Mouse (Mus musculus): ENCODE measurements around the gene Gopc.

The Gopc gene

DNA sequence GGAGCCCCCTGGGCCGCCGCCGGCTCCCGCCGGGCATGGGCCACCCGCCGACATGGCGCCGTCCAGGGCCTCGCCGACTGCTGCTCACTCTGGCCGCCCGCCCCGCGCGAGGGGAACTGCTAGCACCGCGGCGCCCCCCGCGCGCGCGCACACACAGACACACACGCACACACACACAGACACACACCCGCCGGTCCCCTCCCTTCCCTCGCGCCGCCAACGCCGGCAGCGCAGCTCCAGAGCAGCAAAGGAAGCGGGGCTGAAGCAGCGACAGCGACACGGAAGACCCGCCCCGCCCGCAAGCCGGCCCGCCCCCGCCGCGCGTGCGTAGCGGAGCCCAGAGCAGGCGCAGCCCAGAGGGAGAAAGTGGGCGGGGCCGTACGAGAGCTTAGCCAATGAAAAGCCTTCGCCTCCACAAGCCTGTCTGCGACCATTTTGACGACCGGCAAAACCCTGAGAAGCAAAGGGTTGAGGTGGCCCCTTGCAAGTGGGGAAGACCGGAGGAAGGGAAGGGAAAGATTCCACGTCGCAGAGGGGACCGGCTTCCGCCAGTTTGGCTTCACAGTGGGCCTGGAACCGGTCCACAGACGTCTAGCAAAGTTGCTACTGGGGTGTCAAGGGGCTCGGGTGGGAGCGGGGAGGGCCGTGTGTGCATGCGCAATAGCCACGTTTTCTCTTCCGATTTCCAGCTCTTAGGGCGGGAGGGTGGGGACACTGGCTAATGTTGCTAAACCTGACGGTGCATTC is at the start of gene Gopc:
Gopc (minus strand) TSS at position 280 of the 747 bp plus-strand sequence.
- DNase-seq (ENCODE audit: extremely low read depth, insufficient read length, low spot score) = peak; percentile 96

DNA sequence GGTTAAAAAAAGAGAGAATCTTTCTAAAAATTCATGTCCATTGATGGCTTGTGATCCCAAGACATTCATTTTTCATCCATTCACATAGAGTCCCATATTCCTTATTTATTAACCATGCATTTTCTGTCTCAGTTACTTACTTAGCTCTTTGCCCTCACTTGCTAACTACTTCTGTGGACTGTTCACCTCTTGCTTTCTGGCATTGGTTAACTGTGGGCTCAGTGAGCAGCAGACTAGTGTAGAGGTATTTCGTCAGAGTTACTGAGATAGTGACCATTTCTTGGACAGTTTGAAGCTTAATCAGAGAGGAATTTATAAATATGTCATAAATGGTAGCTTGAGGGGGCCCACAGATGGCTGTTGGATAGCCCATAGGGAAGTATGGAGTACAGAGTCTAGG is 49.0 kb upstream of the Gopc start:
- no peak for DNase-seq (ENCODE audit: extremely low read depth, insufficient read length, low spot score)

DNA sequence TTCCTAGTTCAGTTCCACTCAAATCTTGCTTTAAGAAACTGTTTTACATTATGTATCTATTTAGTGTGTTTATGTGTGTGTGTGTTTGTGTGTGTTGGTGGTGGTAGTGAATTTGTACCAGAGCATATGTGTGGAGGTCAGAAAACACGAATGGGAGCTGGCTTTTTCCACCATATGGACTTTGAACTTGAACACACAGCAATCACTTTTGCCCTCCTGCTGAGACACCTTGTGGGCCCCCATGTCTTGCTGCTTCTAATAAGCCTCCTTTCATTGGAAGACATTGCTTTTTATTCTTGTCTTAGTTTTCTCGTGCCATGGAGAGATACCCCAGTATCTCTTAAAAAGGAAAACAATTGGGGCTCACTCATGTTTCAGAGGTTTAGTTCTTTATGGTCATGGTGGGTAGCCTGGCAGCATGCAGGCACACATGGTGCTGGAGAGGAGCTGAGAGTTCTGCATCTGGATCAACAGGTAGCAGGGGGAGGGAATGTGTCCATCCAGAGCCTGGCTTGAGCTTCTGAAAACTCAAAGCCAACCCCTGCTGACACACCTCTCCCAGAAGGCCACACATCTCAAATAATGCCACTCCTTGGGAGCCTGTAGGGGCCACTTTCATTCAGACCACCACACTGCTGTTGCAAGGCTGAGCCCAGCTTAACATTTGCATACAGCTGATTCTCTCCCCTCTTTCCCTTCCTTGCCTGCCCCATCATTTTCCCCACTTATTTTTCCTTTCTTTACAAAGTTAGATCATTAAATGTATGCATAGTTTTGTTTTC is 45.9 kb upstream of the Gopc start:
- no peak for DNase-seq (ENCODE audit: extremely low read depth, insufficient read length, low spot score)

DNA sequence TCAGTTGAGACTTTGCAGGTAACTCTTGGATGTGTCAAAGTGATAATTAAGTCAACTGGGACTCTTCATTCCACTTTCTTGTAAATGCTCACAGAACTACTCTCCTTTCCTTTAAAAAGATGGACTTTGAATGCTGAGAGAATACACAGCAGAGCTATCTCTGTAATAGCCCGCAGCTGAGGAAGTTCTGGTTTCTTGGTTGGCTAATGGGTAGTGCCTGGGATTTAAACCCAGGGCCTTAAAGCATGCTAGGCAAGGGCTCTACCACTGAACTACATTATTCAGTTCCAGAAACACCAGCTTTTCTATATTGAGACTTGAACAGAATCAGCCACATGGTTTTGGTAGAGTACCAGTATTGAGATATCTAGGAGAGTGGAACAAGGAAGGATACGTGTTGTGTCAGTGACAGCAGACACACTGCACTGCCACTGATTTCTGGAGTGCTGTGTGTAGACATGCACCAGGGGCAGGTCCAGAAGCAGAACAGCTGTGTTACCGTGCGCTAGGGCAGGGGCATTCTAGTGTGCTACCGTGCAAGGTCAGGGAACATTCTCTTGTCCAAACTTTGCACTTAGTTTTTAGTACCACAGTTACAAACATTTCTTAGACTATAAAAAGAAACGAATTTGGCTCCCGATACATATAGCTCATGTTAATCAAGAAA is 44.5 kb upstream of the Gopc start:
- no peak for DNase-seq (ENCODE audit: extremely low read depth, insufficient read length, low spot score)

DNA sequence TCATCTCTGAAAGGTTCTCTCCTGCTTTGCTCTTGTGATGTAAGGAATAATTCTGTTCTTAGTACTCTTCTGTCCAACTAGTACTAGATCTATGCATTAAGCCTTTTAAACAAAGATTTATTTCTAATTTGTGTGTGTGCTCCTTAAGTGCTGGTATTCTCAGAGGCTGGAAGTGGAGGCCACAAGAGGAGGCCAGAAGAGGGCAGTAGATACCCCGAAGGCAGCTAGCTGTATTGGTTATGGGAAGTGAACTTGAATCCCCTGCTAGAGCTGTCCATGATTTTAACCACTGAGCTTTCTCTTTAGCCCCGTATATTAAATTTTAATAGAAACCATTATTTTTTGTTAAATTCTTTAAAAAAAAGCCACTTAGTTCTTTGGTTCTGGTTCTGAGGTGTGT is 41.2 kb upstream of the Gopc start:
- no peak for DNase-seq (ENCODE audit: extremely low read depth, insufficient read length, low spot score)

DNA sequence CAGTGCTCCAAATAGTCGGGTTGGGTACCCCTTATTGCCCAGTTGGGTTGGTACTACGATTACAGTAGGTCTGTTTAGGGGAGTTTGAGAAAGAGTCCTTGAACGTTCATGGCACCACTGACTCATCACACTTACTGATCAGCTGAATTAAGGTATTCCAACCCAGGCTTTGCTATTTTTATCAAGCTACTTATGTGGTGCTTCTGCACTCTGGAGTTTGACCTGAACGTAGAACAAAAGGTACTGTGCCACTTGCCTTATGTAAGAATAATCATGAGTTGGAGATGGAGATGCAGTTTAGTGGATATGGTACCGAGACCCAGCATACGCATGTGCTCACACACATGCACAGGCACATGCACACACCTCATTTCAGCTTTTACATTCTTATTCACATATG is 39.8 kb upstream of the Gopc start:
- DNase-seq (ENCODE audit: extremely low read depth, insufficient read length, low spot score) = no peak

DNA sequence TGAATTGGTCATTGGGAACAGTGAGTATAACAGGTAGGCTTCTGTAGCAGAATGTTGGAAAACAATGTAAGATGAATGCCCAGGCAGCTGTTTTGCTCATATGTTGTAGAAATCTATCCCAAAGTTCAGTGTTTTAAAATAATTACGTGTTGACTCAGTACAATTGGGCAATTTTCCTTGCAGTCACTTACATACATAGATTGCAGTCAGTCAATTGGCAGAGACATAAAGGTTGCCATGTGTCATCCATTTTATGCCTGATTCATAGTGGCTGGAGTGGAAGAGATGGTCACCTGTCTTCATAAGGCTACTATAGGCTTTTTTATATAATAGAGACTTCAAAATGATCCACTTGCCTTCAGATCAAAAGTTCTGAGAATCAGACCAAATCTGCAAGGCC is 38.6 kb upstream of the Gopc start:
- no peak for DNase-seq (ENCODE audit: extremely low read depth, insufficient read length, low spot score)

DNA sequence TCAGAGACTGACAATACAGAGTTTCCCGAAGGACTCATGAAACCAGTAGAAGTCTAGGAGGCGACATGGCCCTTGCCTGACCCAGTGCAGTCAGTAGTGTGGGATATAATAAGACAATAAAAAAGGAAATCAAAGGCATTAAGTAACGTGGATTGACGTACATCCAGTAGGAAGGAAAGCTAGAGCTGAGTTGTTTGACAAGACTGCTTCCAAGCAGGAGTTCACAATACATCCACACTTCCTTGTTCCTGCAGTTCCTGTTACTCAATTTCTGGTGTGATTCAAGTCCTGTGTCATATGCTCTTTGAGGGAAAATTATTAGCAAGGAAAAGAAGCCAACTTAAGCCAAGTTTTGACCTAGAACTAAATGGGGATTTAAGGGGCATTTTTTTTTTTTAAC is 37.5 kb upstream of the Gopc start:
- no peak for DNase-seq (ENCODE audit: extremely low read depth, insufficient read length, low spot score)

DNA sequence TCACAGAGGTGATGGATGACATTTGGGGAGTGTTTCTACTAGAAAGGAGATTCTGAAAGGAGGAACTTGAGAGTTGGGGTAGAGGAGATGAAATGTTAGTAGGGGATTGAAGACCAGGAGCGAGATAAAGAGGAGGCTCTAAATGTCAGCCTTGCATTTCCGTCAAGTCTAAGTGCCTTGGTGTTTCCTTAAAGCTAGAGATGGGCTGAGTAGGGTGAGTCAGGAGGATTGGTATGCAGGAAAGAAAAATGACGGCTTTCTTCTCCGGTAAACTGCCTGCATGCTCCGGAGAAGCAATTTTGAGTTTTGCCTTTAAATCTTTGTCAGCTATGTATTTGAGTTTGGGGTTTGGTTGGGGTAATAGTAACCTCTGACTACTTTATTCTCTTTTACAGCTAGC is 37.0 kb upstream of the Gopc start:
- peak; percentile 14 for DNase-seq (ENCODE audit: extremely low read depth, insufficient read length, low spot score)

DNA sequence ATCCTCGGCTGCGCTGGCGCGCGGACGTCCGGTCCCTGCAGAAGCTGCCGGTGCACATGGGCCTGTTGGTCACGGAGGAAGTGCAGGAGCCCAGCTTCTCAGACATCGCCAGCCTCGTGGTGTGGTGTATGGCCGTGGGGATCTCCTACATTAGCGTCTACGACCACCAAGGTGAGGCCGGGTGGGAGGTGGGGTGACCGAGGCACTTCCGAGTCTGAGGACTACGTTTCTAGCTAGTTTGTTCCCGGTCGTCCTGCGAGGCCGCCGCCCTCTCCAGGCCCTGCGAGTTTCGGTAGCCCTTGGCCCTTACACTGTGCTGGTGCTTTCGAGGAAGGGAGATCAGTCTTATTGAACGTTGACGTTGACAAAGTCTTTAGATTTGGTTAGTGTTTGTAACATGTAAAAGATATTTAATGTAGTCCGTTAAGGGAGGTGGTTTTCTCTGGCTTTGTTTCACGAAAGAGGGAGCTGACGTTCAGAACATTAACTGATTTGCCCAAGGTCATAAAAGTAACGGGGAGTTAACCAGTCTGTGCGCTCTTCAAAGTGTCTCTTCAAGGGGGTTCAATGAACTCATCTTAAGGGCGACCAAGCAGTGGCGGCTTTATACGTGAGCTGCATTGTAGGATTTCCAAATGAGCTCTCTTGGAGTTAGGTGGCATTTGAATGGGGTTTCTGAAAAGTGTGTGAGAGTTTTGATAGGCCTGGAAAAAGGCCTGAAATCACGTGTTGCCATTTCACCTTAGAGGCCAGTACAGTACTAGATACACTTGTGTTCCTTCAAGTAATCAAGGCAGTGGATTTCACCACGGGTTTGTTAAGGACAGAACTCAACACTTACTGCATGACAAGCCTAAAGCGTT is 36.3 kb upstream of the Gopc start:
- DNase-seq (ENCODE audit: extremely low read depth, insufficient read length, low spot score) = no peak

DNA sequence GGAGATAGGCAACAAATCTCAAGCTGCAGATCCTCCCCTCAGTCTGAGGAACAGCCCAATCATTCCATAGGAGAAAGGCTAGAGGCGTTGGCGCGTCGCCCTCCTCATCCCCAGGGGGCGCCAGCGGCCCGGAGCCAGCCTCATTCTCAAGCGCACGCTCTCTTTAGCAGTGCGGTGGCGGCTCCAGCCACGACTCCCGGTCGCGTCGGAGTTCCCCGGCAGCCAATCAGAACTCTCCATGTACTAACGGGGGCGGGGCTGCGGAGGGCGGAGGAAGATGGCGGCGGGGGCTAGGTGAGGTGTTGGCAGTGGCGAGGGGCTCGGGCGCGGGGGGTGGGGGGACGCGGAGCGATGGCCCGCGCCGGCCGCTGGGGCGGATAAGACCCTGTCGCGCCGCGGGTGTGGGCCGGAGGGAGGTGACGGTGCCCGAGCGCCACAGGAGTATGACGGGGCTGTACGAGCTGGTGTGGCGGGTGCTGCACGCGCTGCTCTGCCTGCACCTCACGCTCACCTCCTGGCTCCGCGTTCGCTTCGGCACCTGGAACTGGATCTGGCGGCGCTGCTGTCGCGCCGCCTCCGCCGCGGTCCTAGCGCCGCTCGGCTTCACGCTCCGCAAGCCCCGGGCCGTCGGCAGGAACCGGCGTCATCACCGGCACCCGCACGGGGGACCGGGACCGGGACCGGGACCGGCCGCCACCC is 35.5 kb upstream of the Gopc start, which contains the start of gene Nus1:
Nus1 (plus strand) TSS at position 249 of the 699 bp plus-strand sequence.
- DNase-seq (ENCODE audit: extremely low read depth, insufficient read length, low spot score) = peak; percentile 99

DNA sequence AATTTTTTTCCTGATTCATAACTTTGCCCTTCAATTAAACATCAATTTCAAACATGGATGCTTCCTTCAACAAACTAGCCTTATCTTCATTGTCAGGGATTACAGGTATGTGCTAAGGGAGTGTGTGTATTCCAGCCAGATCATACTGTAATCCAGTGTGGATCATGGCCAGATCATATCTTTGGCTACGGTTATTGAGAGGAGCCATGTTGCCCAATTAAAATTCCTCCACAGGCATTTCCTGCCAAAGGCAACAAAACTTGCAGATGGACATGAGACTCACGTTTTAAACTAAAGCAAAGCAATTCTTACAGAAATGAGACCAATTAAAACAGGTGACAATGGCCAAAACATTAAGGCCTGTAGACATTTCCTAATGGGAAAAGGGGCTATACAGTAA is 34.5 kb upstream of the Gopc start:
- peak; percentile 24 for DNase-seq (ENCODE audit: extremely low read depth, insufficient read length, low spot score)

DNA sequence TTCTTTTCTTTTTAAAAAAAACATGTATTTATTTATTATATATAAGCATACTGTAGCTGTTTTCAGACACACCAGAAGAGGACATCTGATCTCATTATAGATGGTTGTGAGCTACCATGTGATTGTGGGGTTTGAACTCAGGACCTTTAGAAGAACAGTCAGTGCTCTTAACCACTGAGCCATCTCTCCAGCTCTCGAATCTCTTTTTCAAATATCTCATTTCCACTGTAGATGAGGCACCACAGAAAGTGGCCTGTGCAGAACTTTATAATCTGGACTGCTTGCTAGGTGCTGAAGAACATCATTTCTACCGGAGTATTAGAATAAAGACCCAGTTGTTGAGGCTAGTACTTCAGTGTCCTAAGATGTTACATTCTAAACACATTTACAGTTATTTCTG is 33.1 kb upstream of the Gopc start:
- no peak for DNase-seq (ENCODE audit: extremely low read depth, insufficient read length, low spot score)

DNA sequence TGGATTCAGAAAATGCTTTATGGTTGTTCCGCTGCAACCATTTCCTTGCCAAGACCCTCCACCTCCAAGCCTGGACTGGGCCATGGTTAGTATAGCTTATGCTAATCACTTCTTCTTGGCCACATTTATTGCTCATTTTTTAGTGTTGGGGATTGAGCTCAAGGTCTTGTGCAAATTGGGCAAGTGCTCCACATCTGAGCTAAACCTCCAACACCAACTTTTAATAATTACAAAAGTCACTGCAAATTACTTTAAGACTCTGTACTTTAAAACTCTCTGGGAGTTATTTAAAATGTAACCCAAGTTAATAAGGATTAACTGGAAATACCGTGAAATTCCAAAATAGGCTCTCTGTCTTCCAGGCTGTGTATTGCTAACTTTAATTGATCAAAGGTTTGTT is 25.6 kb upstream of the Gopc start:
- no peak for DNase-seq (ENCODE audit: extremely low read depth, insufficient read length, low spot score)

DNA sequence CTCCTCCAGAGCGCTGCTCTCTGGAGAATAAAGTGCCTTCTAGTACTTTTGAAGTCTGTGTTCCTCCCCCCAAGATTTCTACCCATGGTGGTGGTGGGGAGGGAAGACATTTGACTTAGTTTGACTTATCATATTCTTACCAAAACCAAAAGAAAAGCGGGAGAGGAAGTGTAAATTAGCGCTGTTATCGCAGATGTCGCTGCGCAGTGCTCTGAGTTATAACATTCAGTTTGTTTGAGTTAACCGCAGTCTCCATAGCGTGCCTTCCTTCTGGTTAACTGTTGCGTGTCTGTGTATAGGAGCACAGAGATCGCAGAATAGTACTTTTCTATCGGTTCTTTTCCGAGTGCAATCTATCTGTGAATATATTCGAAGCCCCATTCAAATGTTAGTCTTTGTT is 23.2 kb upstream of the Gopc start:
- no peak for DNase-seq (ENCODE audit: extremely low read depth, insufficient read length, low spot score)

DNA sequence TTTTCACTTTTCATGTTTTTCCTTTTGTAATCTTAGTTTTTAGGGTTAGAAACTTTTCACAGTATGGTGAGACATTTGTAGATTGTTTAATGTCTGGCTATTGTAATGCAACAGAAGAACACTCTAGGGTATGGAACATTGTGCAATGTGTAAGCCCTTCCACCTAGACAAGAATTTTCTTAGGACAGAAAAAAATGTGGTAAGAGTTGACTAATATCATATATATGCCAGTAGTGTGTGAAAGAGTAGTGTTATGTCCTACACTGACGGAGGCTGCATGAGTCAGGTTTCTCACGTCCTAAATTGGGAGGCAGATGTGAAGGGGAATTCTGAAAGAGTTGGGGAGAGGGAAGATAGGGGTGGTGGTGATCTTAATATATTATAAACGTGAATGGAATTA is 17.8 kb upstream of the Gopc start:
- DNase-seq (ENCODE audit: extremely low read depth, insufficient read length, low spot score) = no peak

DNA sequence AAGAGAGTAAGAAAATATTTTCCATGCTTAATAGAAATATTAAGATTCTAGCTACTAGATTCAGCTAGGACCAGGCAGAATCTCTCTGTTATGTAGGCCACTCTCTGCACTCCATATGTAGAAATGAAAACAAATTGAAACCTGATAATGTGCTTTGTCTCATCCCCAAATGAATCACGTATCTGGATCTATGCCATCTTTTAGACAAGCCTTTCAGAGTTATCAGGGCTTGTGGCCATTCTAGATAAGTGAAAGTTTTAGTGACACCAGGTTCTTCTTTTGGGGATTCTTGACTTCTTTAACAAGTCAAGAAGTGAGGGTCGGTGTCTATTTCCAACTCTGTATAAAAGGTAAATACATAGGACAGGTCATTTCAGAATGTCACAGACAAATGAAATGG is 16.8 kb upstream of the Gopc start:
- no peak for DNase-seq (ENCODE audit: extremely low read depth, insufficient read length, low spot score)

DNA sequence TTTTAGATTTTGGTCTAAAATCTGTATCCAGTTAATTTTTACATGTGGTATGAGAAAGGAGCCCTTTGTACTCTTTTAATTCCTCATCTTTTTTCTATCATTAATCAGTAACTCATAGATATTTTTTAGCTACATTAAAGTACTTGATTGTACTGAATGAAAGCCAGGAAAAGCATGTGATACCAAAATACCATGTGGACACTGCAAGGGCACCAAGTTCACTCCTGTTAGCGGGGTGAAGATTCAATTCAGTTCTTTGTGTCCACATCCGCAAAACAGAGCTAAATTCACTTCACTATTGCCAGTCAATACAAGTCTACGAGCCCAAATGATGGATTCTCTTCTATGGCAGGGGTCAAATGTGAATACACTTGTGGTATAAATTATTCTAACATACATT is 14.7 kb upstream of the Gopc start:
- no peak for DNase-seq (ENCODE audit: extremely low read depth, insufficient read length, low spot score)

DNA sequence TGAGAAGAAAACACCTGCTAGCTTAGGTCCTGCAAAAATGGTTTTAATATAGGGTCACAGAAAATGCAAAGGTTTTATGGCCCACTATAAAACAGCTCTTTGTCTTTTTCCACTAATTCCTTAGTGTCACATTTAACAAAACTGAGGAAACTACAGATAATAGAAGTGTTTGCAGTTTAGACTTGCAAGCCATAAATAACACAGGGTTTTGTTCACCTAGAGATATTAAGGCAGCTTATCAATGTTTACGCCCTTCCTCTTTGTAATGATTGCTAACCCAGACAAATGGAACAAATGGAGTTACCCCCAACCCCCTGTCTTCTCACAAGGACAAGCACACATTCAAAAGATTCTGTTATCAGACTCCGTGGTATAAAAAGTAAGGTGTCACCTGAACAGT is 9.3 kb upstream of the Gopc start:
- DNase-seq (ENCODE audit: extremely low read depth, insufficient read length, low spot score) = no peak

DNA sequence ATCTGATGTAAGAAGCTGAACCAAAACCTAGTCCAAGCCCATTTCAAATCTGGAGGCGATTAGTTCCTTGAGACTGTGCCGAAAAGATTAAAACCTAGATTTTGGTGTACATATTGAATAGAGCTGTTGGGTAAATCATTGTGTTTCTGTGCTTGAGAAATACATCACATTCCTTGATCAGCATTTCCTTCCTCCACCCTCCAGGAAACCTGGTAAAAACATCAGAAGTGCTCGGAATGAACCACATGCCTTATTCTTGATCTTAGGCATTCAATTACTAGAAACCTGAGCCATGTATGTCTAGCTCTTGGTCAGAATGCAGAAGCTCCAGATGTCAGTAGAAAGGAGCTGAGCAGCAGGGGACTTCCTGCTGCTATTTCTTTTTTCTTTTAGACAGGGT is 7.5 kb upstream of the Gopc start:
- no peak for DNase-seq (ENCODE audit: extremely low read depth, insufficient read length, low spot score)
